Mouse (Mus musculus) monocyte, adult 5-6 weeks (primary cell): ENCODE measurements around the gene Mthfs. TPM values are rescaled to one million over a fixed set of nuclear protein-coding genes. Genes with fewer than 3 reads are reported as not detected.
"Not testable (repeated sequence)": the region's sequence is repeated elsewhere in the genome, so short reads cannot be mapped to it uniquely, and the experiment has no call there.

Source experiments
- ATAC-seq: fragments of 153-309, 156-312 bp; replicated peaks from 2 replicates; pipeline ENCODE4 v1.8.0; 2017; ENCODE audit warnings: mild to moderate bottlenecking; ENCODE audit not compliant: low TSS enrichment, insufficient number of reproducible peaks, severe bottlenecking, poor library complexity, low FRiP score
- total RNA-seq: library from RNA; stranded (forward); fragments of 200-1000, 200-491, 200-594 nt; gene quantifications from 3 replicates; pipeline ENCODE4 v1.2.3, GENCODE M21; 2017

Mthfs gene
- total RNA-seq, 1 experiment from 2014 or later: 78.6 TPM

DNA sequence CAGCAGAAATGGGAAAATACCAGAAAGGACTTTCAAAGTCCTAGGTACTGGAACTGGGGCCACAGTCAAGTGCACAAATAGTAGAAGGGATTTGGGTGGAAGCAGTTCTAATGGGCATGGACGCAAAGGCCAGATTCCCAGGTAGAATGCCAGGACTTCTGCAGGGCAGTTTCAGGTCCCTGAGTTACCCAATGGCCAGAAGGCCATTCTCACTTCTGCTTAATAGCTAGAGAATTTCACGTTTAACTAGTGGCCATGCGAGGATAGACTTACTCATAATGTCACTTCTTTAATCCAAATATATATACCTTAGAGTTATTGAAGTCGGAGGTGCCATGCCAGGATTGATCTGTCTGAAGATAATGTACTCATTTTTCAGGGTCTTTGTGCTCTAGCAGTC is 26.7 kb downstream of the Mthfs start:
- not testable (repeated sequence) for ATAC-seq

DNA sequence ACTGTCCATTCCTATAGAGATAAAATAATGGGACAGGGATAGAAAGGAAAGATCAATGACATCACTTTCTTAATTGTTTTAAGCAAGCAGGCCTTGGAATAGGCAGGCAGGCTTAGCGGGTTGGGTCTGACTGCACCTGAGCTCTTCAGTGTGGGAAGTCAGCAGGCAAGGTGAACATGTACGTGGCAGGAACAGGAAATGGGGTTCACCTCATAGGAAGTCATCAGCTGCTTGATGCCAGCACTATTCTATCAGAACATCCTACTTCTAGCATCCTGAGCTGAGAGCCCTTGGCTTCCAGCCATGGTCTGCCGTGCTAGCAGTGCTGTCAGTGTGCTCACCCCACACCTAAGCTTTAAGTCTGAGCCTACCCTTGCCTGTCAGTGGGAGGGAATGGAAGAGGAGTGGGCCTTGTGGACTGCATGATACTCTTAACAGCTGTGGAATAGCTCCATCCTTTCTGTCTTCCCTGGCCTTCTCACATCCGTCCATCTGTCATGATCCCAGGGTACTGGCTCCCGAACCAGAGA is 28.6 kb downstream of the Mthfs start:
- ATAC-seq: not testable (repeated sequence)

DNA sequence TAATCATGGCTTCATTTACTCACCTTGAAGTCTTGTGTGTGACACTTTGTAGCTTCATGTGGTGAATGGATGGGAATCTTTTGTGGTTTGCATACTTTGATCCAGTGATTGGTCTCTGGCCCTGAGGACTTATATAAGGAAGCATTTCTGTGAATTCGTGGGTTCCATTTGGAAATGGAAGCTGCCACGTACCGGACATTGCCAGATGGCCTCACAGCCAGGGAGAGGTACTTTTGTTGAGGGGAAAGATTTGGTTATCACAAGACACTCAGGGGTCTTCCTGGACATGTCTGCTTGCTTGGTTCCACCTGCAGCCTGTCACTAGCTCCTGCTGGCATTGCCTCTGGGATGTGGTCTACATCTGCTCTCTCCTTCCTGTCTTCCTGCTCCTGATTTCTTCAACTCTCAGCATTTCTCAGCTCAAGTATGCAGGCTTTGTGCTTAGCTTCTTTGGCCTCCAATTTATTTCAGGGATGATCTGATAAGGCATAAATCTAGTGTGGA is 30.1 kb downstream of the Mthfs start:
- ATAC-seq: not testable (repeated sequence)

DNA sequence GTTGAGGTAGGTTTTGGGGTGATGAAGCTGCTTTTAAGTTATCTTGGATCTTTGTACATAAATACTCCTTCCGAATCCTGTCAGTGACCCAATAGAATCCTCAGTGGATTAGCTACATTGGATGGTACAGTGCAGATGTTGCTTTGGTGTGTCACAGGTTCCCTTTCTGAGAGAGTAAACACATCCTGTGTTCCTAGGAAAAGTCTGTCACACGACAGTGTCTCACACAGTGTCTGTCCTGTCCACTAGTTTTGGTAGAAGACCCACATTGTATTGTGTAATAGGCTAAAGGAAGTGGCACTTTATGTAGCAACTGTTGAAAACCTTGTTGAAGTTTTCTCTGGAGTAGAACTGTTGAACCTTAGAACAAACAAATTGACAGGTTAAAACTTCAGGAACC is 42.9 kb downstream of the Mthfs start:
- ATAC-seq: no peak

DNA sequence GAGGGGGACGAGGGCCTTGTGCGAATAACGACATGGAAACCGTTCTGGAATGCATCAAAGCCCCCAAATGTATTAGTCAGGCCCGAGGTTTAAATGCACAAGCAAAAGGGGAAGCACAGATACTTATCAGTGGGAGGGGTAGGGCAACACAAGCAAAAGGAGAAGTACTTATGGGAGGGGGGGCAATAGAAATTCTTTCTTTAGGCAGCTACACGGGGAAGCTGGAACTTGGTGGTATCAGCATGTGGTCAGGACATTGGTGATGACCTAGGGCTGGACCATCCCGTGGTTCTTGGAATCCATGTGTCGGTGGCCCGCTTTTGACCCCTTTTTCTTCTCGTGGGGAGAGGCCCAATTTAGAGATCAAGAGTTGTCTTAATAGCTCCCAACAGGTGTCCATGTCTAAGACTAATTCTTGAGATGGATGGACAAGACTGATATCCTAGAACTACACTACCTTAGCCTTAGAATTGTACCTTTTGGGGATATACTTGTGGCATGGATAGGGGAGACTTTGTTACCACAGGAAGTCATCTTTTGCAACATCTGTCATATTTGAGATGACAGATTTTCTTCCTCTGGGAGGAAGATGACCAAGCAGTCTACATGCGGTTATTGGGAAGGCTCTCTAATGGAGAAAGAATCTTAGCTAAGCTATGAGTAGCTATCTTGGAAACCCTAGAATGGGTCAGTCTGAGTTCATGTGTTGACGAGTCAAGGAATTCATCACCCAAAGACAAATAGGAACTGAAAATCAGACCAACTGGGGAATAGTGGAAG is 46.3 kb downstream of the Mthfs start:
- peak; percentile 64 for ATAC-seq

DNA sequence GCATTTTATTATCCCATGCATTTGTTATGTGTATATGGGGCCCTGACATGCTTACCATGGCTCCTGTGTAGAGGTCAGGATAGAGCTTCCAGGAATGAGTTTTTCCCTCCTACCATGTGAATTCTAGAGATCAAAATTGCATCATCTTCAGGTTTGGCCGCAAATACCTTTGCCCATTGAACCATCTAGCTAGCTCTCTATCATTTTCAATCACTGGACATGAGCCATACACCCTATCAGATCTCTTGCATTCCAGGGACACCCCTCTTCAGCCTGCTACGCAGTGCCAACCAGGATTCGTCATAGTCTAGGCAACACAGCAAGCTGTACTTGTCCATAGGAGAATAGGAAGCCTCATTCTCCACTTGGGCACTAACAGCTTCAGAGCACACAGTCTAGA is 53.5 kb downstream of the Mthfs start:
- ATAC-seq: no peak

DNA sequence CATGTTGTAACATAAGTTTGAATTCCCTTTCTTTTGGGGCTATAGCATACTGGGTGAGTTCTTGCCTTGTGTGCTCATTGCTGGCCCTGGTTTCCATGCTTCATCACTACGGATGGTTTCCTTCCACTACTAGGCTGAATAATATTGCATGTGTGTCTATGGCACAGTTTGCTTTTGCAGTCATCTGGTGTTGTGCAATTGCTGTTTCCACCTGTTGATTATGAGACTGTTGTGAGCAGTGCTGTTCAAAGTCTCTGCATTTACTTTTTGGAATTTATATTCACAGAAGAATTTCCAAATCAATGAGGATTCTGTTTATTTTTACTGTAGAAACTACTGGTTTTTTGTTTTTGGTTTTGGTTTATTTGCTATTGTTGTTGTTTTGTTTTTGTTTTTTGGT is 54.1 kb downstream of the Mthfs start:
- no peak for ATAC-seq

DNA sequence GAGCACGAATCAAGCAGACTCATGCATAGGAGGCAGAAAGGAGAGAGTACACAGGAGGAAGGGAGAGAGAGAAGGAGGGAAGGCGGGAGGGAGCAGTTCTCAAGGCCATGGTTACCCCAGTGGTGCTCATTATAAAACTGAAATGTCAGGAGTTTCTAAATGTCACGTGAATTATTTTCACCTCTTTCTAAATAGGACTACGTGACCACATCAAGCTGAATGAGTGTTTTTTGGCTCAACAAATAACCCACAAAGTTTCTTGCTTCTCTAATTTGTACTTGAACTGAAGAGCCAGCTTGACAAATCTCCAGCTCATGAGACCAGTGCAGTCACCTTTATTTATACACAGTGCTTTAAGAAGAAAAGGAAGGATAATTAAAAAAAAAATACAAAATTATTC is 56.6 kb downstream of the Mthfs start:
- 0 out of 2 replicates have a peak, but pooled peaks have one; percentile 23 for ATAC-seq

DNA sequence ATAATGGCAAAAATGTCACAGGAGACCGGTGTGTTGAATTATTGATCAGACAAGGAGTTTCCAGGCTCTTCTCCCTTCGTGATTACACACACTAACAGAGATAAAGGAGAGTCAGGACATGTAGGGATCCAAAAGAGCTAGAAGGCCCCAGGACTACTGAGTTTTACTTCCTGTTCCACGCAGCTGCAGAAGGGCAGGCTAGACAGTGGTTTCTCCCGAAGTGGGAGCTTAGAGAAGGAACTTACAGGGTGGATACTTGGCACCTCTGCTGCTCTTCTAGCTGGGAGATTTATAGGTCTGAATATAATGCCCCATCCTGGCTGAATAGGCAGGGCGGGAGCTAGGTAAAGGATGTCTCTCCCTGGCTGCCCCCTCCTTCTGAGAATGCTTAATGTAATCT is 57.1 kb downstream of the Mthfs start:
- ATAC-seq: no peak; the same call in 1 of the 2 replicates

DNA sequence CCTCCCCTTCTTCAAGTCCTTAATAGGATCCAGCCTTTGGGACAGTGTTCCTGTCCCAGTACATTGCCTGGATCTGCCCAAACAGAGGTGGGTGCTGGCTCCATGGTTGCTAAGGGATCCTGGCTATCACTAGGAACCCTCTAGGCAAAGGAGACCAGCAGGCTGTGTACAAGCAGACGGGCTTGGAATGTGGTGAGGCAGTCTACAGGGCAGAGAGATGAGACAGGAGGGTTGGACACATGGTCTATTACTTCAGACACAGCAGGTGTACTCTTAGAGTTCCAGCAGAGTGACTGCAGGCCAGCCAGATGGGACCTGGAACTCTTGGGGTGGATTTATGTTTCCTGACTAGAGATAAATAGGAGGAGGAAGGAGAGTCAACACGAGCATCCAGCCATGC is 59.9 kb downstream of the Mthfs start:
- no peak for ATAC-seq

DNA sequence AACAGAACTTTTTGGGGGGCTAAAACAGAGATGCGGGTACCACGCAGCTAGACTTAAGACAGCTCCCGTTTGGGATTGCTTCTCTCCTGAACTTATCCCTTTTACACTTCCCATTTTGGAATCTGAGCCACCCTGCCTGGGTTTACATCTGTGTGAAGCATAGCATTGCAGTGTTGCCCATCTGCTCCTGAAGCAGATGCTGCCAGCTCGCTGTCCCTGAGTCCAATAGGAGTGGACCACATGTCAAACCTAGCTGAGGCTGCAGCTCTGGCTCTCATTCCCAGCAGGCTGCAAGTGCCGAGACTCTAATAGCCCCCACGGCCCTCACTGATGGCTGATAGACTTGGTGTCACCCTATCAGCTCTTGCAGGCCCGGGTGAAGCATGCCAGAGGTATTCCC is 63.3 kb downstream of the Mthfs start:
- no peak for ATAC-seq

DNA sequence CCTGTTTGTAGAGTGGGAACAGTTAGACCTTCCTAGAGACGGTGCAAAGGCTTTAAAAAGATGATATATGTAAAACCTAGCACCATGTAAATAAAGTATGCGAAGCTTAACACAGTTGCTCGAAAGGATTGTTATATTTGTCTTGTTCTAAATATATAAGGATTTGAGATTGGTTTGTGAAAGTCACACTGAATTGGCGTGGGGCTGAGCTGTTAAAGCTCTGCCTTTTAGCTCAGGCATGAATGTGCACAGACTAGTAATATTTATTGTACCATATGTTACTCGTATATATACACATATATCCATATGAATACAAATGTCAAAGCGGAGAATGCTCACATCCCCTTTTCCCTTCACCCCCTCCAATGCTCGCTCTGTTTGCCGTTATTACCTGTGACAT is 67.7 kb downstream of the Mthfs start:
- no peak for ATAC-seq

DNA sequence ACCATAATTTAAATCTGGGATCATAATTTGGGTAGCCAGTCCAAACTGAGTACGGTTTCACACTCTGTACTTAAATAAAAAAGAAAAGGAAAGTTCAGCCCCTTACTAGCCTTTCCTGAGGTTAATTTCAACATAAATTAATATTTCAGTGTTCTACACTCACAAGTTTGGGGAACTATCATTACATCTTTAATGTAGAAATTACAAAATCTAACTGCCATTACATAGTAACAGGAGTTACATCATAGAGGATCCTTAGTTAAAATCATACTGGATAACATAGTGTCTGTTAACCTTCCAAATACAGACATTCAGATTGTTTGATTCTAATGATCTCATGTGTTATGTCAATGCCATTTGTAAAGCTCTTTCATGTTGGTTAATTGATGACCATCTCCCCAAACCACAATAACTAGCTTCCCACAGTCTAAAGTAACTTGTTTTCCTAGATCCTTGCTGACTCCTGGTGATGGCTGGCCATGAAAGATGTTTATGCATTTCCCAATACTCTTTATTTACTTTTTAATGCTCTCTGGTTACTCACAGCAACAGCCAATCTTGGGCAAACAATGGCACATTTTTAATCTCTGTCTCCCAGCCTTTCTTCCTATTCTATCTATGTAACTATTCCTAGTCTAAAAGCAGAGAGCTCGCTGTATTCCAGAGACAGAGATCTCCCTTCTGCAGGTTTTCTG is 72.0 kb downstream of the Mthfs start:
- ATAC-seq: no peak

DNA sequence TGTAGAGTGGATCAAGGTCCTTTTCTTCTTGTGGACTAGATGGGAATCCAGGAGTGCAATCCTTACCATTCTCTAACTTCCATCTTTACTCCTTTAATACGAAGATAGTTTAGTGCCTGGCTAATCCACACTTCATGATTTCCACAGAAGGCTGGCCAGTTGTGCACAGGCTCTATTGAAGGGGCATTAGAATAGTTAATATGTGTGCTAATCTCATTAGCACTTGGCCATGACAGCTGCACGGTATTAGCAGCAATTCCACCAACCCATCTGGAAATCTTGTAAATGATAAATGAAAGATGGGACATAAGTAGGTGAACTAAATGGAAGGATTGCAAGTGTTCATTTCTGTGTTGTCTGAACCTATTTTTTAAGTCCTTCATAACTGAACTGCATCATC is 77.6 kb downstream of the Mthfs start:
- no peak for ATAC-seq

DNA sequence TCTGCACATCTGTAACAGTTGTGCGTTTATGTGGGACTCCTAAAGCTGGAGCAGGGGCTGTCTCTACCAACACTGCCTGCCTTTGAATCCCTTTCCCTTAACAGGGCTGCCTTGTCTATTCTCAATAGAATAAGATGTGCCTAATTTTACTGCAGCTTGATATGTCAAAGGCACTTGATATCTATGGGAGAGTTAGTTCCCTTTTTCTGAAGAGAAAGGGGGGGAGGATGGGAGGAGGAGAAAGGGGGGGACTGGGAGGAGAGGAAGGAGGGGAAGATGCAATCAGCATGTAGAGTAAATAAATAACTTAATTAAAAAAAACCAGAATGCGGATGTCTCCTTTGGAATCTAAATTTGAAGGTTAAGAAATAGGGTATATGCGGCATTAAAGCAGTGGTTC is 82.9 kb downstream of the Mthfs start:
- ATAC-seq: no peak

DNA sequence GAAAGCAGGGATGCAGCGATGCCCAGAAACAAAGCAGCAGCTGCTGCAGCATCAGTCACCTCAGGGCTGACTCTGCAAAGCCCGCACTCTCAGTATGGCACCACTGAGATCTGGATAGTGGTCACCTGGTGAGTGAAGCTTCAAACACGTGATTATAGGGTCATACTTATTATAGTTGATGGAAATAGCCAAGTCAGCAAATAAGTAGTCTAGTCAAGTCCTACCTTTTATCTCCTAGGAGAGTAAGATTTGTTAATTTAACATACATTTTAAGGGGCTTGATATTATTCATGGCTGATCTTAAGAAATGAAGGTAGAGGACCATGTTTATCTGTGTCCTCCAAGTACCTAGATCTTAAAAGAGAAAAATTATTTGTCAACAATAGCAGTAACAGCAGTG is 83.6 kb downstream of the Mthfs start:
- no peak for ATAC-seq

DNA sequence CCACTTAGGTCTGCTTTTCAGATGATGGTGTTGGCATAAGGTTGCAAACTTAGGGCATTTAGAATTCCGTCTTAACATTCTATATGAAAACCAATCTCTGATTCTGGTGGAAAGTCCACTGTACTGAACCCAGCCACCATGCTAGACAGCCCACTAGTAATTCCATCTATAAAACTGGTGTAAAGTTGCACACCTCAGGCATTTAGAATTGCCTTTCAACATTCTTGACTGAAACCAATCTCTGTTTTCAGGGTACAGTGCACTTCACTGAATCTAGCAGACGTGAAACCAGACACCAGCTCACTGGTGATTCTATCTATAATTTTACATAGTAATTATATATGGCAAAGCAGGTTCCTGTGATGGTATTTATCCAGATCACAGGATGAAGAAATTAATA is 95.2 kb downstream of the Mthfs start:
- no peak for ATAC-seq

DNA sequence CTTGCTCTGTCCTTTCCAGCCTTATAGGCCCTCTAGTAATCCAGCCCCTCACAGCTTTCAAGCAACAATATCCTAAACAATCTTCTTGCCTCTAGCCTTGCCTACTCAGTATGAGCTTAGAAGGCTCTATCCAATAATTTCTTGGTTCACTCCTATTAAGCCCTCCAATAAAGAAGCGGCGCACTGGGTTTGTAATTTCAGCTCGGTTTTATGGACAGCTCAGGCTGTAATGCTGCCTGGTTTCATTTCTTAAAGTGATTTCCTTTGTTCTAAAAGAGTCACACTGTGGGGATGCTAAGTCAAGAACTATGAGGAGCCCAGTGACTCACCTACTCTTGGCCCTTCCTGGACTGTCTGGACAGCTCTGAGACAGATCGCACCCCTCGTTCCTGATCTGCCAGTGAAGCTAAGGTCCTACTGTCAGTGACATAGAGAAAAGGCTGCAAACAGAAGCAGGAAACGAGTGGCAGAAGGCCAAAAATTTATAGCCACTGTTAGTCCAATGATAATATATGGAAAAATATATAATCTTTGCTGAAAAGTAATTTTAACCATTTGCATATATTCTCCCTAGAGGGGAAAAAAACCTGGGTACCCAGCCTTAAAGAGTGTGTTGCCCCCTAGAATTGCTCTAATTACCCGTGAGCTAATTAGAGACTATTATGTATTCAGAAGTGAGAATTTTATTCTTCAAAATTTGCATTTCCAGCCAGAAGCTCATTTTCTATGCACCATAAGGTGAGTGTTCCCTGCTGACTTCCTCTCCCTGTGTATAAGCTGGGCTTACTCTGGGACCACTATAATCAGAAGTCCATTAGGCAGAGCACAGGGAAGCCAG is 98.1 kb downstream of the Mthfs start:
- ATAC-seq: no peak

DNA sequence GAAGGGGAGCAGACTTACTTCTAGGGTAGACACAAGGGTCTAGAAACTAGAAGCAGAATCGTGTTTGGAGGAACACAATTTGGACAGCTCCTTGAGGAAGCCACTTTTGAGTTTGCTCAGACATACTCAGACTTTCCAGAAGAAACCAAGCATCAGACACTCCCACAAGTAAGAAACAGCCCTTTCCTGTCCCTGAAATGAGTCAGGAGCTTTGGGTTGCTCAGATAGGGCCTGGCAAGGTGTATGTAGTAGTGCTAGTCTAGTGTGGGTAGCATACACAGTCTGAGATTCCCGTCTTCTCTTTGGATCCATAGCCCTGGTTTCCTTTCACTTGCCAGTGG is 98.7 kb downstream of the Mthfs start:
- ATAC-seq: no peak
